Mouse (Mus musculus) bone marrow macrophage, adult 2 months (primary cell): Measurements from ENCODE around the gene Npas2. TPM values are rescaled to one million over a fixed set of nuclear protein-coding genes. Genes with fewer than 3 reads are reported as not detected.

Experiments
- H3K27ac ChIP-seq: 2 replicates; pipeline ENCODE4 v1.5.1; 2012; ENCODE audit warnings: low read depth, low read length; ENCODE audit not compliant: insufficient read depth
- H3K4me1 ChIP-seq: 2 replicates; pipeline ENCODE4 v1.6.1; 2012; ENCODE audit warnings: low read length; ENCODE audit not compliant: control insufficient read depth, insufficient read depth
- H3K4me3 ChIP-seq: 2 replicates; pipeline ENCODE4 v1.5.1; 2012; ENCODE audit warnings: mild to moderate bottlenecking, low read length, moderate library complexity; ENCODE audit not compliant: insufficient read depth
- CTCF ChIP-seq: IDR thresholded peaks from 2 replicates; pipeline ENCODE4 v1.5.1; 2012; ENCODE audit warnings: low read depth, mild to moderate bottlenecking, low read length, moderate library complexity
- POLR2A ChIP-seq: IDR thresholded peaks from 2 replicates; pipeline ENCODE4 v1.6.1; 2012; ENCODE audit warnings: mild to moderate bottlenecking, low read depth, low read length, borderline replicate concordance
- polyA plus RNA-seq: library from polyadenylated mRNA; stranded (reverse); fragments of >200 nt; gene quantifications from 2 replicates; pipeline ENCODE4 v1.2.4, GENCODE M21; 2012; ENCODE audit not compliant: missing spikeins, insufficient read depth, insufficient read length

Npas2 gene
- polyA plus RNA-seq, 1 experiment: 0.60 TPM

DNA sequence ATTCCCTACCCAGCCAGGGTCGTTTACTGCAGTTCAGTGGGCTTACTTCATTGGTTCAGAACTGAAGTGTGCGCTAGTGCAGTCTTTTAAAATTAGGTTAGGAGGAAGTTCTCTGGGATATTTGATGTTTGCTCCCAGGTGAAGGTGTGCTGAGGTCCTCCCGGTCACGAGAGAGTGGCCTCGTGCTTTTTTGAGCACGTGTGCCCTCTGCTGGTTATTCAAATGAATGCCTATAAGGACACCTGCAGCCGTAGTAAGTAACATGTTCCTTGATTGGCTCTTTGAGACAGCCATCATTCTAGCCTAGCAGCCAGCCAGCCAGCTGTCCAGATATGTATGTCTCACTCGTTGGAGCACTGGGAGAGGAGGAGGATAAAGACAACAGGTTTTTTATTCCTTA is 147.1 kb downstream of the Npas2 start:
- TF ChIP-seq CTCF (peak; percentile 91), POLR2A (no peak)
- H3K4me3 ChIP-seq: no peak overlapping the region
- no peak overlapping the region for H3K27ac ChIP-seq
- H3K4me1 ChIP-seq: peaks cover 12% of the 10 kb centered on the region

GRCm38 (mm10) chr1:39341807-39342206 is 148.3 kb downstream of the Npas2 start:
- Histone ChIP-seq H3K27ac (no peak overlapping the region), H3K4me3 (no peak overlapping the region), H3K4me1 (peaks cover 12% of the 10 kb centered on the region)
- no peak for TF ChIP-seq POLR2A
- TF ChIP-seq CTCF: no peak

DNA sequence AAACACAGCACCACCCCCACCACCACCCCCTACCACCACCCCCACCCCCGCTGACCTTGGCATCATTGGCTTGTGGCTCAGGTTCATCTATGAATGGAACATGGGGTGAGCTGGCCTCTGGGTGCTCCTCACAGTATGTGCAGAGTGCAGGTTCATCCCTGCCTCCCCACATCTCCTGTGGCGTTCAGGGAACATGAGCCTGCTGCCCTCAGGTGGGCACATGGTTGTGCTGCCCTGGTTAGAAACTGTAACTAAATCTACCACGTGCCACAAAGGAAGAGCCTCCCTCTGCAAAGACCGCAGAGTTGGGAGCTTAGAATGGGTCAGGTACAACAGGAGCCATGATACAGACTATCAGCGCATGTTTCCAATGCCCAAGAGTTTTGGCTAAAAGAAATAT is 149.7 kb downstream of the Npas2 start:
- Histone ChIP-seq H3K27ac (no peak overlapping the region), H3K4me3 (no peak overlapping the region), H3K4me1 (peaks cover 13% of the 10 kb centered on the region)
- TF ChIP-seq CTCF (no peak), POLR2A (no peak)

GRCm38 (mm10) chr1:39344981-39345600 is 151.6 kb downstream of the Npas2 start:
- TF ChIP-seq CTCF (no peak), POLR2A (no peak)
- no peak overlapping the region for H3K27ac ChIP-seq
- peaks cover 28% of the 10 kb centered on the region for H3K4me1 ChIP-seq
- no peak overlapping the region for H3K4me3 ChIP-seq

DNA sequence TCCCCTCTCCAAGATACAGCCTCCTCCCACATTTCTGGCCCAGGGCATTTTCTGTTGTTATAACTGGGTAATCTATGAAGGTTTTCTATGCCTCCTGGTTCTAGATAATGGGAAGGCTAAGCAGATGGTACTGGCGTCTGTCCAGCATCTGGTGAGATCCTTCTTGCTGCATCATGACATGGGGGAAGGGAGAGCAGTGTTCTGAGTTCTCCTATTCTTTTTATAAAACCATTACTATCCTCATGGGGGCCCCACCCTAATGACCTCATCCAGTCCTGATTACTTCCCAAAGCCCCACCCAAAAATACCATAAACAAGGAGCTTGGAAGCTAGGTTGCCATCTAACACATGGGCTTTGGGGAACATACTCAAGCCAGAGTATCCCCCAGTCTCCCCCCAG is 155.5 kb downstream of the Npas2 start:
- H3K27ac ChIP-seq: peak overlapping the region; percentile 53
- H3K4me3 ChIP-seq: no peak overlapping the region
- TF ChIP-seq CTCF: no peak
- TF ChIP-seq POLR2A: no peak
- peaks cover 21% of the 10 kb centered on the region for H3K4me1 ChIP-seq

GRCm38 (mm10) chr1:39349427-39349826 is 155.9 kb downstream of the Npas2 start:
- Histone ChIP-seq H3K4me1 (peaks cover 21% of the 10 kb centered on the region), H3K27ac (peak overlapping the region; percentile 53), H3K4me3 (no peak overlapping the region)
- TF ChIP-seq POLR2A: no peak
- no peak for TF ChIP-seq CTCF

DNA sequence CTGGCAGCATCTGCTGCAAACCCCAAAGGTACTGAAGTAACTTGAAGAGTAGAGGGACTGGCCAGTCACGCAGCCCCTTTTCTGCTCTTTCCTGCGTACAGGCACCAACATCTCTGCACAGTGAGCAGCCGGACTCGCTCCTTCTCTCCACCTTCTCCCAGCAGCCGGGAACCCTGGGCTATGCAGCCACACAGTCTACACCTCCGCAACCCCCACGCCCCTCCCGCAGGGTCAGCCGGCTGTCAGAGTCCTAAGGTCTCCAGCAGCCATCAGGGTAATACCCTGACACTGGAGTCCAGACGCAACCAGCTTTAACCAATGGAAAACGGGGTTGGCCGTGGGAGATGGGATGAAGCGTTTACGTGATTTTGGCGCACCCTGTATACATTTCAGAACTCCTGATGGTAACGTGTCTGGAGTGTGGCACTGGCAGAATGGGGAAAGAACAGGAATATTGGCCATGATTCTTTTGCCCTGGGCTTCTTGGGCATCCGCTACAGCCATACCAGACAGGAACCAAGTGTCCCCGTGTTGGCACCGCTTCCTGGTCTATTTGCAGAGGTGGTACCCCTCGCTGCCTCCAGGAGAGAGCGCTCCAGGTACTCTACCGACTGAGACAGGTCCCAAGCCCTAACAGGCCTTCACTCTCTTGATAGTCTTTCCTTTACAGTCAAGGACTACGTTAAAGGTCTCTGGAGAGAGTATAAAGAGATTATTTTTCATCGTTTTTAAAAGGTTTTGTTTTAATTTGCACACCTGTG is 168.4 kb downstream of the Npas2 start:
- H3K4me3 ChIP-seq: no peak overlapping the region
- H3K4me1 ChIP-seq: peaks cover 4% of the 10 kb centered on the region
- TF ChIP-seq CTCF (no peak), POLR2A (no peak)
- H3K27ac ChIP-seq: no peak overlapping the region

- no peak for TF ChIP-seq CTCF
- no peak for TF ChIP-seq POLR2A
- Histone ChIP-seq H3K4me3 (no peak overlapping the region), H3K4me1 (peaks cover 6% of the 10 kb centered on the region), H3K27ac (no peak overlapping the region)
These were observed 169.0 kb downstream of the Npas2 start for GRCm38 (mm10) chr1:39362515-39362893.

DNA sequence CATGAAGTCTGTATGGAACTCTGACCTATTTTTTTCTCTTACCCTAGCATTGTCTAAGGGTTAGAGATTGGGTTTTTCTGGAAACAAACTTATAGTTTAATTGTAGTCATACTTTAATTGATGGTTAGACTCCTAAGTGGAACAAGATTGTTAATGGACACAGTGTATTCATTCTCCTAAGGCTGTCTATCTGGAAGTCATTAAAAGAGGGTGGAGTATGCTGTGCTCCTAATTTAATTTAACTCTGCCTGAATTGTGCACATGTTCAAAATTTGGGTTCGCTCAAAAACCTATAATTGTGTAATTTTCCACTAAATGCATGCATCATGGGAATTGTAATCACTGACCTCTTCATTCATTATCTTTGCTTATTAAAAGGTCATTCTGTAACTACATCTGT is 172.0 kb downstream of the Npas2 start:
- TF ChIP-seq POLR2A (no peak), CTCF (no peak)
- H3K4me1 ChIP-seq: peaks cover 13% of the 10 kb centered on the region
- H3K27ac ChIP-seq: no peak overlapping the region
- H3K4me3 ChIP-seq: no peak overlapping the region

- peak overlapping the region; percentile 27; the same call in 1 of the 2 replicates for H3K27ac ChIP-seq
- H3K4me1 ChIP-seq: peaks cover 13% of the 10 kb centered on the region
- no peak for TF ChIP-seq CTCF
- TF ChIP-seq POLR2A: no peak
- H3K4me3 ChIP-seq: peak overlapping the region; percentile 68
These were observed 173.5 kb downstream of the Npas2 start for GRCm38 (mm10) chr1:39367045-39367444.
